Mouse (Mus musculus) cerebellum, adult 9-11 months (tissue): ENCODE measurements around the gene Lama5.
A peak's percentile ranks its signal among the peaks of the same experiment; 100 is the strongest.

Source experiments
- DNase-seq: peaks from one replicate; pipeline ENCODE4 v3.0.0; 2022

The Lama5 gene

GRCm38 (mm10) chr2:180254436-180255209, 29.0 kb upstream of the Lama5 start:
- peak; percentile 14 for DNase-seq

- no peak for DNase-seq
Observed at GRCm38 (mm10) chr2:180251838-180252237, 26.2 kb upstream of the Lama5 start.

- peak; percentile 81 for DNase-seq
Observed at GRCm38 (mm10) chr2:180250930-180251611, 25.4 kb upstream of the Lama5 start.

GRCm38 (mm10) chr2:180248947-180249660, 23.4 kb upstream of the Lama5 start:
- no peak for DNase-seq

GRCm38 (mm10) chr2:180247916-180248315, 22.3 kb upstream of the Lama5 start:
- no peak for DNase-seq

- DNase-seq: no peak
Observed at GRCm38 (mm10) chr2:180243108-180243507, 17.4 kb upstream of the Lama5 start.

GRCm38 (mm10) chr2:180238591-180238990, 12.9 kb upstream of the Lama5 start:
- DNase-seq: no peak

- DNase-seq: no peak
Observed at GRCm38 (mm10) chr2:180237601-180238345, 12.1 kb upstream of the Lama5 start.

GRCm38 (mm10) chr2:180236930-180237329, 11.3 kb upstream of the Lama5 start:
- no peak for DNase-seq

GRCm38 (mm10) chr2:180236500-180236899, 10.8 kb upstream of the Lama5 start:
- DNase-seq: no peak

GRCm38 (mm10) chr2:180235788-180236187, 10.1 kb upstream of the Lama5 start:
- DNase-seq: no peak

- DNase-seq: no peak
Observed at GRCm38 (mm10) chr2:180234980-180235379, 9.3 kb upstream of the Lama5 start.

GRCm38 (mm10) chr2:180234353-180234752, 8.7 kb upstream of the Lama5 start:
- DNase-seq: no peak

- no peak for DNase-seq
Observed at GRCm38 (mm10) chr2:180233101-180233904, 7.6 kb upstream of the Lama5 start.

GRCm38 (mm10) chr2:180230482-180230881, 4.8 kb upstream of the Lama5 start:
- no peak for DNase-seq

- no peak for DNase-seq
Observed at GRCm38 (mm10) chr2:180229129-180229528, 3.5 kb upstream of the Lama5 start.

GRCm38 (mm10) chr2:180228592-180228991, 2.9 kb upstream of the Lama5 start:
- DNase-seq: no peak

GRCm38 (mm10) chr2:180228060-180228458, 2.4 kb upstream of the Lama5 start:
- no peak for DNase-seq

- DNase-seq: no peak
Observed at GRCm38 (mm10) chr2:180227262-180228059, 1.8 kb upstream of the Lama5 start.

GRCm38 (mm10) chr2:180225044-180225761, 456 bp downstream of the Lama5 start:
- peak; percentile 33 for DNase-seq

- no peak for DNase-seq
Observed at GRCm38 (mm10) chr2:180224647-180225043, 1.0 kb downstream of the Lama5 start.
